Comparison of ENCODE assay signal across 1 mouse cellular context in genomic region chr6:113638302-113639040, GRCm38 (mm10).
A peak's percentile ranks its signal among the peaks of the same experiment; 100 is the strongest.
TF ChIP-seq lines count a peak whose summit lies in the region.

Gene Irak2 (plus strand): TSS chr6:113638467.

TF ChIP-seq in CH12.LX, 34 proteins besides CTCF, POLR2A, EP300 and RAD21 (continued from another document):
- TF ChIP-seq BHLHE40 (IDR thresholded peaks at IDR 0.05; ENCODE audit: low read depth, low read length) (peak; percentile 58; the same call in 1 of the 2 replicates), TBP (conservative IDR thresholded peaks at IDR 0.05; ENCODE audit: low read depth, low read length) (0 out of 2 replicates have a peak, but pooled peaks have one; percentile 42), MXI1 (IDR thresholded peaks at IDR 0.05; ENCODE audit: low read depth, low read length) (peak; percentile 90), ELF1 (IDR thresholded peaks at IDR 0.05; ENCODE audit: low read depth, low read length) (peak; percentile 72), MAZ (IDR thresholded peaks at IDR 0.05; ENCODE audit: low read depth, low read length) (peak; percentile 91), SIN3A (IDR thresholded peaks at IDR 0.05; ENCODE audit: low read length) (peak; percentile 93), MYC (IDR thresholded peaks at IDR 0.05; ENCODE audit: low read depth, low read length) (peak; percentile 68), GABPA (IDR thresholded peaks at IDR 0.05; ENCODE audit: insufficient replicate concordance, low read depth, low read length) (no peak), USF1 (IDR thresholded peaks at IDR 0.05; ENCODE audit: low read depth, low read length) (peak; percentile 14; the same call in 1 of the 2 replicates)
TF ChIP-seq in CH12.LX: peak in this region for 24.
